Mouse (Mus musculus): ENCODE measurements at regions not wholly inside any gene's neighbourhood (a gene's known extent, or its start where the extent isn't known, plus 50 kb on each side); places are given as distances from the start of the nearest gene placed in this dataset.
A peak's percentile ranks its signal among the peaks of the same experiment; 100 is the strongest.

DNA sequence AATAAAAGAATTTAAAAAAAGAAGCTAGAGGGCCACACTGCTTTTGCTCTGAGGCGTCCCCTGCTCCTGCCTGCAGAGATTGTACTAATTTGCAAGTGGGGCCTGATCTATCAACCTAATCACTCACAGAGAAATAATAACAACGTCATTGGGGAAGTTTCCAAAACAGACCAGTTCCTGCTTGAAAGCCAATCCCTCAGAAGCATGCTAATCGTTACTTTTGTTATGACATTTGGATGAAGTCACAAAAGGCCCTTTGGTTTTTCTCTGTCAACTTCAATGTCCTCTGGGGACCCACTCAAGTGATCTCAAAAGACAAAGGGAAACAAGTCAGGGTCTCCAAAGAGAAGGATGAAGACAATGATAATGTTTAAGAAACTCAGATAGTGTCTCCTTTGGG, 72.2 kb upstream of the Srd5a3 start:
- WGBS: 66% methylated on average over 3 of the region's 3 CpGs
- Histone ChIP-seq H3K9ac (ENCODE audit: low read depth, low read length) (no peak overlapping the region), H3K4me3 (replicated peaks; ENCODE audit: low read depth, low read length) (no peak overlapping the region), H3K27me3 (ENCODE audit: insufficient read depth, low read length) (no peaks in the 10 kb centered on the region), H3K4me2 (ENCODE audit: low read length) (no peak overlapping the region), H3K36me3 (ENCODE audit: insufficient read depth, low read length) (no peaks in the 10 kb centered on the region), H3K4me1 (replicated peaks; ENCODE audit: insufficient read depth, low read length) (no peaks in the 10 kb centered on the region; the same call in 1 of the 2 replicates), H3K9me3 (replicated peaks; ENCODE audit: low read length) (no peaks in the 10 kb centered on the region), H3K27ac (no peak overlapping the region)
- ATAC-seq (replicated peaks; ENCODE audit: low FRiP score, low read depth): no peak
- no peak for TF ChIP-seq CTCF (IDR thresholded peaks at IDR 0.05; ENCODE audit: low read depth)
- DNase-seq (ENCODE audit: low spot score): no peak

DNA sequence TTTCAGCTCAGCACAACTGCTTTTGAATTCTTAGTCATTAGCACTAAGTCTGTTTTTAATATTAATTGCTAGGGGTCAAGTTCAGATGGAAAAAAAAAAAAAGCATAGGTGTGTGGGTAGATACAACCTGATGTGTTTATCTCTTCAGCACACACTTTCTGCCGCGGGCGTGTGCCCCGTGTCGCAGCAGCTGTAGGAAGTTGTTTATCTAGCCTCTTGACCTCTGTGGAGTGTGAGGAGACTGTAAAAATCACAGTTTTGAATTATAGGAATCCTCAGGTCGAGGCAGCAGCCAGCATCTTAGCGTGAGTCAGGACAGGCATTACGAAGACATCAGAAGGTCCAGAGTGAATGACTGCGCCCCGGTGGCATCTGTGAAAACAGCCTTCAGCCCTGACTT, 72.8 kb upstream of the Srd5a3 start:
- H3K4me1 ChIP-seq (replicated peaks; ENCODE audit: insufficient read depth, low read length): no peaks in the 10 kb centered on the region; the same call in 1 of the 2 replicates
- H3K9me3 ChIP-seq (replicated peaks; ENCODE audit: low read length): no peaks in the 10 kb centered on the region
- no peak overlapping the region for H3K4me2 ChIP-seq (ENCODE audit: low read length)
- no peaks in the 10 kb centered on the region for H3K36me3 ChIP-seq (ENCODE audit: insufficient read depth, low read length)
- no peak overlapping the region for H3K4me3 ChIP-seq (replicated peaks; ENCODE audit: low read depth, low read length)
- no peak overlapping the region for H3K9ac ChIP-seq (ENCODE audit: low read depth, low read length)
- DNase-seq (ENCODE audit: low spot score) (peak; percentile 41), ATAC-seq (replicated peaks; ENCODE audit: low FRiP score, low read depth) (no peak)
- 11% methylated on average over 10 of the region's 10 CpGs for whole genome bisulfite sequencing
- H3K27ac ChIP-seq: no peak overlapping the region
- H3K27me3 ChIP-seq (ENCODE audit: insufficient read depth, low read length): no peaks in the 10 kb centered on the region
- no peak for TF ChIP-seq CTCF (IDR thresholded peaks at IDR 0.05; ENCODE audit: low read depth)

DNA sequence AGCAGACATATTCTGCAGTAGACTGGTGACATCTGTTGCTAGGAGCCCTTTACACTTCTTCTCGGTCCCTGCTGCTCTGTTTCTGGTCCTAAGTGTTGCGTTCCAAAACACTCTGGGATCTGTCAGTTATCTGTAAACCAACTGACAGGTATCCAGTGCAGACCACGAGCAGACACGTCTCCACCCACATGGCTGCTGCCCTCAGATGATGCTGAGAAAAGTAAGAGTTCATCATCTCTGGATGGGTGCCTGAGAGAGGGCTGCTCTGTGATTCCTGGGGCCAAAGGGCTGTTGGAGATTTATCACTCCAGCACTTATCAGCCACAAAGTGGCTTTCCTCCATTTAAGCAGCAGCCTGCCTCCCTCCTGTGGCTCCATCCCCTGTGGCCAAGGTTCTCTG, 74.3 kb upstream of the Srd5a3 start:
- no peaks in the 10 kb centered on the region for H3K27me3 ChIP-seq (ENCODE audit: insufficient read depth, low read length)
- H3K9me3 ChIP-seq (replicated peaks; ENCODE audit: low read length): no peaks in the 10 kb centered on the region
- H3K9ac ChIP-seq (ENCODE audit: low read depth, low read length): no peak overlapping the region
- ATAC-seq (replicated peaks; ENCODE audit: low FRiP score, low read depth): no peak
- TF ChIP-seq CTCF (IDR thresholded peaks at IDR 0.05; ENCODE audit: low read depth): no peak
- no peak for DNase-seq (ENCODE audit: low spot score)
- H3K4me2 ChIP-seq (ENCODE audit: low read length): no peak overlapping the region
- no peaks in the 10 kb centered on the region for H3K36me3 ChIP-seq (ENCODE audit: insufficient read depth, low read length)
- H3K4me1 ChIP-seq (replicated peaks; ENCODE audit: insufficient read depth, low read length): no peaks in the 10 kb centered on the region; the same call in 1 of the 2 replicates
- WGBS: 38% methylated on average over 4 of the region's 4 CpGs
- no peak overlapping the region for H3K27ac ChIP-seq
- no peak overlapping the region for H3K4me3 ChIP-seq (replicated peaks; ENCODE audit: low read depth, low read length)

DNA sequence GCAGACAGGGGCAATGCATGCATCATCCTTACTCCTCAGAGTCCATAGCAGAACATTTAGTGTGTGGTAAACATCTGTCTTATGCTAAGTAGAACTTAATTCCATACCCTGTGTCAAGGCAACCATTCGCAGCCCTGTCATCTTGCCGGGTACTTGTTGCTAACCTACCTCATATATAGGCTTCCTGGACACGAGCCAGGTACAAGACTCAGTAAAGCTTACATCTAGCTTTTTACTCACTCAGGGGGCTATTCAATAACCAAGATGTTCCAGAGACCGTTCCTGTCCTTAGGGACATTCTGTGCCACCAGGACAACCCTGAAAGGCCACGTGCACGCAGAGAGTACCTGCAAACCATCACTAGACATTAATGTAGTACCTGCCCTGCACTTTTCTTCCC, 74.8 kb upstream of the Srd5a3 start:
- Histone ChIP-seq H3K27ac (no peak overlapping the region), H3K4me3 (replicated peaks; ENCODE audit: low read depth, low read length) (no peak overlapping the region), H3K36me3 (ENCODE audit: insufficient read depth, low read length) (no peaks in the 10 kb centered on the region), H3K27me3 (ENCODE audit: insufficient read depth, low read length) (no peaks in the 10 kb centered on the region), H3K4me2 (ENCODE audit: low read length) (no peak overlapping the region), H3K9me3 (replicated peaks; ENCODE audit: low read length) (no peaks in the 10 kb centered on the region), H3K4me1 (replicated peaks; ENCODE audit: insufficient read depth, low read length) (no peaks in the 10 kb centered on the region; the same call in 1 of the 2 replicates), H3K9ac (ENCODE audit: low read depth, low read length) (no peak overlapping the region)
- DNase-seq (ENCODE audit: low spot score) (no peak), ATAC-seq (replicated peaks; ENCODE audit: low FRiP score, low read depth) (no peak)
- 78% methylated on average over 6 of the region's 6 CpGs for WGBS
- no peak for TF ChIP-seq CTCF (IDR thresholded peaks at IDR 0.05; ENCODE audit: low read depth)

DNA sequence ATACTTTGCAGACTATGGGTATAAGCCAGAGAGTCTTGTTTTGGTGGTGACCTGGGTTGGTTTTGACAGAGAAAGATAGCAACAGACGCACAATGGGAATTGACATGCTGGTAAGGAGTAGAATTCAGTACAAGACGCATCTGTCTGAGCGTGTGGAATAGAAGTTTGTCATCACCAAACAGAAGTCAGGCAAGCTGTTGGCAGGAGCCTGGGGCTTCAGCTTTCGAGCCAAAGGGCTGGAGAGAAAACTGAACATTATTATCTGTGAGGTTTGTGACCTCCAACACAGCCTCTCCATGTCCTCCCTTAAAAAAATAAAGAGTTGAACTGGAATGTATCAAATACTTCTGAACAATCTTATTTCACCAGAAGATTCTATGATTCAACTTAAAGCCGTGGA, 75.4 kb upstream of the Srd5a3 start:
- Histone ChIP-seq H3K36me3 (ENCODE audit: insufficient read depth, low read length) (no peaks in the 10 kb centered on the region), H3K4me3 (replicated peaks; ENCODE audit: low read depth, low read length) (no peak overlapping the region), H3K27ac (no peak overlapping the region), H3K9me3 (replicated peaks; ENCODE audit: low read length) (no peaks in the 10 kb centered on the region), H3K27me3 (ENCODE audit: insufficient read depth, low read length) (no peaks in the 10 kb centered on the region), H3K9ac (ENCODE audit: low read depth, low read length) (no peak overlapping the region), H3K4me1 (replicated peaks; ENCODE audit: insufficient read depth, low read length) (no peaks in the 10 kb centered on the region; the same call in 1 of the 2 replicates), H3K4me2 (ENCODE audit: low read length) (no peak overlapping the region)
- TF ChIP-seq CTCF (IDR thresholded peaks at IDR 0.05; ENCODE audit: low read depth): no peak
- WGBS: 69% methylated on average over 5 of the region's 5 CpGs
- ATAC-seq (replicated peaks; ENCODE audit: low FRiP score, low read depth) (no peak), DNase-seq (ENCODE audit: low spot score) (no peak)

DNA sequence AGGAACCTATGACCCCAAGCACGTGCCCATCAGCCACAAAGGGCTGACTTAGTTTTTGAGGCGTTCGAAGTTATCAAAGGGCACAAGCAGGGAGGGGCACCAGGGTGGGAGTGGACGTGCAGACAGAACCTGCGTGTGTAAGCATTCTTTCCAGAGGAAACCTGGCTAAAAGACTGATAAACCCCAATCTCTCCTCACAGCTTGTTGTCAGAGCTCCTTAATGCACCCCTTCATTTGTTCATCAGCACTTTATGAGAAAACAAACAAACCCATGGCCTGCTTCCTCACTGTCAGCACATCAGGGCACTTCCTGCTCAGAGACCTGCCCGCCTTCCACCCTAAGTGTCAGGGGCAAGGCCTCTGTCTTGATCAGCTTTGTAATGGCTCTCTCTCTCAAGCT, 76.6 kb upstream of the Srd5a3 start:
- Histone ChIP-seq H3K4me1 (replicated peaks; ENCODE audit: insufficient read depth, low read length) (no peaks in the 10 kb centered on the region; the same call in 1 of the 2 replicates), H3K27me3 (ENCODE audit: insufficient read depth, low read length) (no peaks in the 10 kb centered on the region), H3K27ac (no peak overlapping the region), H3K9ac (ENCODE audit: low read depth, low read length) (no peak overlapping the region), H3K4me3 (replicated peaks; ENCODE audit: low read depth, low read length) (no peak overlapping the region), H3K9me3 (replicated peaks; ENCODE audit: low read length) (no peaks in the 10 kb centered on the region), H3K4me2 (ENCODE audit: low read length) (no peak overlapping the region), H3K36me3 (ENCODE audit: insufficient read depth, low read length) (no peaks in the 10 kb centered on the region)
- no peak for TF ChIP-seq CTCF (IDR thresholded peaks at IDR 0.05; ENCODE audit: low read depth)
- 48% methylated on average over 6 of the region's 6 CpGs for WGBS
- DNase-seq (ENCODE audit: low spot score): no peak
- ATAC-seq (replicated peaks; ENCODE audit: low FRiP score, low read depth): no peak

DNA sequence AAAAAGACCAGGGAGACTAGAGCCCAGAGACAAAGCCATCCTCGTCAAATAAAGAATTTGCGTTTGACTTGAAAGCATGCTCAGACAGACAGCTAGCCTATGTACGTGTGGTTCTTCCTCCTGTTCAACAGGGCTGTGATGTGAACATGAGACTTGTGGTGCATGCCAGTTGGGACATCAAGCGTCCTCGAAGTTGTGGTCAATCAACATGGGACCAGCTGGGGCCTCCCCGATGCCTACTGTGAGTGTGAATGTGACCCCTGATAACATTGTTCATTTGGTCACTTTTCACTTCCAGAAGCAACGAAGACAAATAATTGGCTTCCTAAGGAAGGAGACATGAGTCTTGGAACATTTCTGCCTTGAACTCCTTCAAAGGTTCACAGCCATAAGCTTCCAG, 79.8 kb upstream of the Kdr start:
- Histone ChIP-seq H3K4me3 (replicated peaks; ENCODE audit: low read depth, low read length) (no peak overlapping the region), H3K27ac (no peak overlapping the region), H3K9ac (ENCODE audit: low read depth, low read length) (no peak overlapping the region), H3K4me2 (ENCODE audit: low read length) (no peak overlapping the region), H3K9me3 (replicated peaks; ENCODE audit: low read length) (no peaks in the 10 kb centered on the region), H3K4me1 (replicated peaks; ENCODE audit: insufficient read depth, low read length) (no peaks in the 10 kb centered on the region), H3K36me3 (ENCODE audit: insufficient read depth, low read length) (no peaks in the 10 kb centered on the region), H3K27me3 (ENCODE audit: insufficient read depth, low read length) (no peaks in the 10 kb centered on the region)
- ATAC-seq (replicated peaks; ENCODE audit: low FRiP score, low read depth): no peak
- DNase-seq (ENCODE audit: low spot score): no peak
- WGBS: 80% methylated on average over 7 of the region's 7 CpGs
- no peak for TF ChIP-seq CTCF (IDR thresholded peaks at IDR 0.05; ENCODE audit: low read depth)

Data from kidney, postnatal 0 days (tissue).